Mouse (Mus musculus): ENCODE measurements at regions not wholly inside any gene's neighbourhood (a gene's known extent, or its start where the extent isn't known, plus 50 kb on each side); places are given as distances from the start of the nearest gene placed in this dataset.

- 0 out of 2 replicates have a peak, but pooled peaks cover 2% of the 10 kb centered on the region for H3K4me1 ChIP-seq (replicated peaks; ENCODE audit: control insufficient read depth, insufficient read depth, low read length)
- no peaks in the 10 kb centered on the region for H3K27me3 ChIP-seq (replicated peaks; ENCODE audit: control insufficient read depth, insufficient read depth, low read length)
- 69% methylated on average over 7 of the region's 7 CpGs for WGBS
- no peak overlapping the region for H3K27ac ChIP-seq (ENCODE audit: low read length)
- peak; percentile 31; the same call in 1 of the 2 replicates for ATAC-seq
- no peak overlapping the region for H3K4me2 ChIP-seq (ENCODE audit: low read length)
- H3K4me3 ChIP-seq (replicated peaks; ENCODE audit: low read length), result no peak overlapping the region
- no peak overlapping the region for H3K9ac ChIP-seq (replicated peaks; ENCODE audit: low read depth, low read length)
- no peaks in the 10 kb centered on the region for H3K36me3 ChIP-seq (ENCODE audit: control insufficient read depth, insufficient read depth)
- no peaks in the 10 kb centered on the region for H3K9me3 ChIP-seq (ENCODE audit: control insufficient read depth, low read length)
These were observed 82.8 kb downstream of the Tex29 start for GRCm38 (mm10) chr8:11923115-11923514.

GRCm38 (mm10) chr8:11924165-11924564, 83.9 kb downstream of the Tex29 start:
- Histone ChIP-seq H3K9me3 (ENCODE audit: control insufficient read depth, low read length) (no peaks in the 10 kb centered on the region), H3K36me3 (ENCODE audit: control insufficient read depth, insufficient read depth) (no peaks in the 10 kb centered on the region), H3K9ac (replicated peaks; ENCODE audit: low read depth, low read length) (no peak overlapping the region), H3K4me2 (ENCODE audit: low read length) (no peak overlapping the region), H3K4me3 (replicated peaks; ENCODE audit: low read length) (no peak overlapping the region), H3K4me1 (replicated peaks; ENCODE audit: control insufficient read depth, insufficient read depth, low read length) (0 out of 2 replicates have a peak, but pooled peaks cover 2% of the 10 kb centered on the region), H3K27ac (ENCODE audit: low read length) (no peak overlapping the region), H3K27me3 (replicated peaks; ENCODE audit: control insufficient read depth, insufficient read depth, low read length) (no peaks in the 10 kb centered on the region)
- ATAC-seq, result no peak
- 58% methylated on average over 11 of the region's 11 CpGs for WGBS

- Histone ChIP-seq H3K27ac (ENCODE audit: low read length) (no peak overlapping the region), H3K4me3 (replicated peaks; ENCODE audit: low read length) (no peak overlapping the region), H3K4me1 (replicated peaks; ENCODE audit: control insufficient read depth, insufficient read depth, low read length) (0 out of 2 replicates have a peak, but pooled peaks cover 2% of the 10 kb centered on the region), H3K9ac (replicated peaks; ENCODE audit: low read depth, low read length) (no peak overlapping the region), H3K27me3 (replicated peaks; ENCODE audit: control insufficient read depth, insufficient read depth, low read length) (no peaks in the 10 kb centered on the region), H3K9me3 (ENCODE audit: control insufficient read depth, low read length) (no peaks in the 10 kb centered on the region), H3K4me2 (ENCODE audit: low read length) (no peak overlapping the region), H3K36me3 (ENCODE audit: control insufficient read depth, insufficient read depth) (no peaks in the 10 kb centered on the region)
- peak; percentile 97 for ATAC-seq
- 16% methylated on average over 6 of the region's 6 CpGs for WGBS
These were observed 102.6 kb downstream of the Tex29 start for GRCm38 (mm10) chr8:11942892-11943332.

GRCm38 (mm10) chr8:11947766-11948165, 107.5 kb downstream of the Tex29 start:
- Histone ChIP-seq H3K4me3 (replicated peaks; ENCODE audit: low read length) (no peak overlapping the region), H3K36me3 (ENCODE audit: control insufficient read depth, insufficient read depth) (no peaks in the 10 kb centered on the region), H3K9ac (replicated peaks; ENCODE audit: low read depth, low read length) (no peak overlapping the region), H3K27me3 (replicated peaks; ENCODE audit: control insufficient read depth, insufficient read depth, low read length) (no peaks in the 10 kb centered on the region), H3K4me1 (replicated peaks; ENCODE audit: control insufficient read depth, insufficient read depth, low read length) (0 out of 2 replicates have a peak, but pooled peaks cover 2% of the 10 kb centered on the region), H3K27ac (ENCODE audit: low read length) (no peak overlapping the region), H3K9me3 (ENCODE audit: control insufficient read depth, low read length) (no peaks in the 10 kb centered on the region; the same call in 1 of the 2 replicates), H3K4me2 (ENCODE audit: low read length) (no peak overlapping the region)
- WGBS, result 84% methylated on average over 8 of the region's 8 CpGs
- no peak for ATAC-seq

GRCm38 (mm10) chr8:11956268-11956667, 116.0 kb downstream of the Tex29 start:
- WGBS, result 18% methylated on average over 7 of the region's 7 CpGs

GRCm38 (mm10) chr8:11957046-11957783, 116.9 kb downstream of the Tex29 start:
- Histone ChIP-seq H3K27ac (ENCODE audit: low read length) (no peak overlapping the region), H3K4me1 (replicated peaks; ENCODE audit: control insufficient read depth, insufficient read depth, low read length) (0 out of 2 replicates have a peak, but pooled peaks cover 2% of the 10 kb centered on the region), H3K9me3 (ENCODE audit: control insufficient read depth, low read length) (no peaks in the 10 kb centered on the region), H3K36me3 (ENCODE audit: control insufficient read depth, insufficient read depth) (no peaks in the 10 kb centered on the region), H3K4me2 (ENCODE audit: low read length) (no peak overlapping the region), H3K27me3 (replicated peaks; ENCODE audit: control insufficient read depth, insufficient read depth, low read length) (no peaks in the 10 kb centered on the region; the same call in 1 of the 2 replicates), H3K9ac (replicated peaks; ENCODE audit: low read depth, low read length) (no peak overlapping the region), H3K4me3 (replicated peaks; ENCODE audit: low read length) (no peak overlapping the region)
- WGBS, result 66% methylated on average over 7 of the region's 7 CpGs
- peak; percentile 75 for ATAC-seq

More at GRCm38 (mm10) chr8:11956268-11956667, 116.0 kb downstream of the Tex29 start:
- Histone ChIP-seq H3K27me3 (replicated peaks; ENCODE audit: control insufficient read depth, insufficient read depth, low read length) (no peaks in the 10 kb centered on the region; the same call in 1 of the 2 replicates), H3K4me3 (replicated peaks; ENCODE audit: low read length) (no peak overlapping the region), H3K4me1 (replicated peaks; ENCODE audit: control insufficient read depth, insufficient read depth, low read length) (0 out of 2 replicates have a peak, but pooled peaks cover 2% of the 10 kb centered on the region), H3K27ac (ENCODE audit: low read length) (no peak overlapping the region), H3K9me3 (ENCODE audit: control insufficient read depth, low read length) (no peaks in the 10 kb centered on the region; the same call in 1 of the 2 replicates), H3K9ac (replicated peaks; ENCODE audit: low read depth, low read length) (no peak overlapping the region), H3K36me3 (ENCODE audit: control insufficient read depth, insufficient read depth) (no peaks in the 10 kb centered on the region), H3K4me2 (ENCODE audit: low read length) (no peak overlapping the region)
- ATAC-seq, result no peak

GRCm38 (mm10) chr8:11958176-11958575, 117.9 kb downstream of the Tex29 start:
- 71% methylated on average over 5 of the region's 5 CpGs for WGBS
- H3K9ac ChIP-seq (replicated peaks; ENCODE audit: low read depth, low read length), result no peak overlapping the region
- ATAC-seq, result no peak
- H3K36me3 ChIP-seq (ENCODE audit: control insufficient read depth, insufficient read depth), result no peaks in the 10 kb centered on the region
- H3K4me2 ChIP-seq (ENCODE audit: low read length), result no peak overlapping the region
- H3K4me3 ChIP-seq (replicated peaks; ENCODE audit: low read length), result no peak overlapping the region
- H3K9me3 ChIP-seq (ENCODE audit: control insufficient read depth, low read length), result no peaks in the 10 kb centered on the region
- no peaks in the 10 kb centered on the region; the same call in 1 of the 2 replicates for H3K27me3 ChIP-seq (replicated peaks; ENCODE audit: control insufficient read depth, insufficient read depth, low read length)
- H3K27ac ChIP-seq (ENCODE audit: low read length), result no peak overlapping the region
- H3K4me1 ChIP-seq (replicated peaks; ENCODE audit: control insufficient read depth, insufficient read depth, low read length), result 0 out of 2 replicates have a peak, but pooled peaks cover 2% of the 10 kb centered on the region

- Histone ChIP-seq H3K9ac (replicated peaks; ENCODE audit: low read depth, low read length) (no peak overlapping the region), H3K9me3 (ENCODE audit: control insufficient read depth, low read length) (no peaks in the 10 kb centered on the region), H3K4me1 (replicated peaks; ENCODE audit: control insufficient read depth, insufficient read depth, low read length) (0 out of 2 replicates have a peak, but pooled peaks cover 2% of the 10 kb centered on the region), H3K4me2 (ENCODE audit: low read length) (no peak overlapping the region), H3K27ac (ENCODE audit: low read length) (no peak overlapping the region), H3K27me3 (replicated peaks; ENCODE audit: control insufficient read depth, insufficient read depth, low read length) (no peaks in the 10 kb centered on the region; the same call in 1 of the 2 replicates), H3K4me3 (replicated peaks; ENCODE audit: low read length) (no peak overlapping the region), H3K36me3 (ENCODE audit: control insufficient read depth, insufficient read depth) (no peaks in the 10 kb centered on the region)
- no peak for ATAC-seq
- 82% methylated on average over 4 of the region's 4 CpGs for WGBS
These were observed 119.2 kb downstream of the Tex29 start for GRCm38 (mm10) chr8:11959466-11959865.

GRCm38 (mm10) chr8:11963575-11963974, 123.3 kb downstream of the Tex29 start:
- no peak overlapping the region for H3K4me2 ChIP-seq (ENCODE audit: low read length)
- H3K4me1 ChIP-seq (replicated peaks; ENCODE audit: control insufficient read depth, insufficient read depth, low read length), result no peaks in the 10 kb centered on the region
- WGBS, result 27% methylated on average over 1 of the region's 1 CpGs
- H3K27ac ChIP-seq (ENCODE audit: low read length), result no peak overlapping the region
- no peak overlapping the region for H3K4me3 ChIP-seq (replicated peaks; ENCODE audit: low read length)
- ATAC-seq, result no peak
- no peaks in the 10 kb centered on the region for H3K27me3 ChIP-seq (replicated peaks; ENCODE audit: control insufficient read depth, insufficient read depth, low read length)
- no peaks in the 10 kb centered on the region for H3K36me3 ChIP-seq (ENCODE audit: control insufficient read depth, insufficient read depth)
- H3K9me3 ChIP-seq (ENCODE audit: control insufficient read depth, low read length), result no peaks in the 10 kb centered on the region
- H3K9ac ChIP-seq (replicated peaks; ENCODE audit: low read depth, low read length), result no peak overlapping the region
